Mouse (Mus musculus): ENCODE measurements around the gene Edil3. TPM values are rescaled to one million over a fixed set of nuclear protein-coding genes. Genes with fewer than 3 reads are reported as not detected.

Edil3 gene
- 1 to 10 TPM; 1.9 to 2.9 TPM for total RNA-seq (2021)
- long read RNA-seq, experiment 1, partial matches to known transcripts, result 0 of 1 reads
- long read RNA-seq, experiment 1, other reads (novel, unspliced or antisense), result 1 of 1 reads
- long read RNA-seq, experiment 2, full-length matches to known transcripts, result 1 of 1 reads
- long read RNA-seq, experiment 2, partial matches to known transcripts, result 0 of 1 reads
- long read RNA-seq, experiment 2, other reads (novel, unspliced or antisense), result 0 of 1 reads

DNA sequence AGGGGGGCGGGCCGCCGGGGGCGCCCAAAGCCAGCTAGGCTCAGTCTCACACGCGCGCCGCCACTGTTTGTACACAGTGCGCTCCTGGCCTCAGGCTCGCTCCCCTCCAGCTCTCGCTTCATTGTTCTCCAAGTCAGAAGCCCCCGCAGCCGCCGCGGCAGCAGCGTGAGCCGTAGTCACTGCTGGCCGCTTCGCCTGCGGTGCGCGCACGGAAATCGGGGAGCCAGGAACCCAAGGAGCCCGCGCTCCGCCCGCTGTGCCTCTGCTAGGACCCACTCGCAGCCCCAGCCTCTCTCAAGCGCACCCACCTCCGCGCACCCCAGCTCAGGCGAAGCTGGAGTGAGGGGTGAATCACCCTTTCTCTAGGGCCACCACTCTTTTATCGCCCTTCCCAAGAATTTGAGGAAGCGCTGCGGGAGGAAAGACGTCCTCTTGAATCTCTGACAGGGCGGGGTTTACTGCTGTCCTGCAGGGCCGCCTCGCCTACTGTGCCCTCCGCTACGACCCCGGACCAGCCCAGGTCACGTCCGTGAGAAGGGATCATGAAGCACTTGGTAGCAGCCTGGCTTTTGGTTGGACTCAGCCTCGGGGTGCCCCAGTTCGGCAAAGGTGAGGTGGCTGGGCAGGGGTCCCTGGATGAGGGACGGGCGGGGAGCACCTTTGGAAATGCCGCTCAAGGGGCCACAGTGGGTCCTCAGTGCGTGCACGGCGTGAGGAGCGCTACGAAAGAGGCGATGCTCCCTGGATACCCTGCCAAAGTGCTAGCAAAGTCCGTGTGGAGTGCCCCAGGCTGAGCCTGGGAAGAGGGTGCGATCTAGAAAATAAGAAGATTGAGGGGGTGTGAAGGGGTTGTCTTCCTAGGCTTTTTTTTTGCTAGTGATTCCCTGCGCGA lies at the start of gene Edil3:
Gene Edil3, plus strand, starts transcription at position 33 of the 892 bp plus-strand sequence.
- DNase-seq, result peak; percentile 46

DNA sequence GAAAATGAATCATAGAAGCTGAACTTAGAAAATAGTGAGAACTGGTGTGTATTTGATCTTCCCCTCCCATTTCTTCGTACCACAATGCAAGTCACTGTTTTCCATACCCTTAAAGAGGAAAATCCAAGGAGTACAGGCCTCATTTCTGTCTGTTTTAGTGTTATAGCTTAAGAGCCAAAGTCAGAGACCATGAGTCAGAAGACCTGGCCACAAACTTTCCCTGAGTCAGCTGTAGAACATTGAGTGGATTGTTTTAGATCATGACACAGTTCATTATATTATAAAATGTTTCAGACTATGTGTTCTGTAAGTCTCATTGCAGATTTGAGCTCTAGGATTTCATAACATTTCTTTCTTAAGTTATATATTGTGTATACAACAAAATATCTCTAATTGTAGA lies 22.1 kb upstream of the Edil3 start:
- DNase-seq, result no peak

DNA sequence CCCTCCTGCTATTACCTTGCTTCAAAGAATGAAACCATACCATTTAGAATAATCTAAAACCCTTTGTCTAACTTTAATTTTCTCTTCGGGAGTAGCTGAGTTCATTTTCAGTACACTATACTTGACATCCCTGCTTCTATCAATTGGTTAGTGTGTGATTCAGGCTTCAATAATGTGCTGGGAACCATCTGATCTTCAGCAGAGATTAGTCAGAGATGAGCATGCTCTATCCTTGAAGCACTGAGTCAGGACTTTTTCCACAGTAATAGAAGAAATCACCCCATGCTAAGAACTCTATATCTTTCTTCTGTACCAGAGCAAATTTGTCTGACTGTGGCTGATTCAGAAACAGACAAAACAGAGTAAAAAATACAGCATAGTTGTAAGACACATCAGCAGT lies 20.3 kb upstream of the Edil3 start:
- DNase-seq, result no peak

DNA sequence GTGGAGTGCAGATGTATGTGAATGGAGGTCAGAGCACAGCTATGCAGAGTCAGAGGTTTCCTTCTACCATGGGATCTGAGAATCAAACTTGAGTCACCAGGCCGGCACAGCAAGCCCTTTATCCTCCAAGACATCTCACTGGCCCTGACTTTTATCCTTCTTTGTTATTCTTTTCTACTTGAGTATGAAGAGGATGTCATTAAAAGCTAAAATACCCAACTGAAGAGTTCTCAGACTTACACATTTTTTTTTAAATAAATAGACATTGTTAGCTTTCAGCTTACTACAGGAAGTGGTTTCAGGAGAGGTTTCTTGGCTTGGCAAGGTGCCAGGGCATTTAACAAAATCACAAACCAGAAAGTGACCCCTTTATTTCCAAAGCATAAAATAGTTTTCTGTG lies 15.4 kb upstream of the Edil3 start:
- no peak for DNase-seq

DNA sequence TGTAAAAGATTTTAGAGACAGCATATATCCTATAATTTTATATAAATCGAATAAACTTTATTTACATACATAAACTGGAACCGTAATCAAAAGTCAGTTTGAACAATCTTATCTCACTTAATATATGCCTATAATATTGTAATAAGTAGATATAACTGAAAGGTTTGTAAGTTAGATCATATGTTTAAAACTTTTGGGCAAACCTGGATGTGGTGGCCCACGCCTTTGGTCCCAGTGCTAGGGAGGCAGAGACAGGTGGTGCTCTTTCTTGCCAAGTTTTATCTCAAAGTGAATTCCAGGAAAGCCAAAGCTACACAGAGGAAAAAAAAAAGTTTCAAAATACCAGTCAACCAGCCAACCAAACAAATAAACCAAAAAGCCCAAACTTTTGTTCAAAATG lies 15.0 kb upstream of the Edil3 start:
- no peak for DNase-seq

DNA sequence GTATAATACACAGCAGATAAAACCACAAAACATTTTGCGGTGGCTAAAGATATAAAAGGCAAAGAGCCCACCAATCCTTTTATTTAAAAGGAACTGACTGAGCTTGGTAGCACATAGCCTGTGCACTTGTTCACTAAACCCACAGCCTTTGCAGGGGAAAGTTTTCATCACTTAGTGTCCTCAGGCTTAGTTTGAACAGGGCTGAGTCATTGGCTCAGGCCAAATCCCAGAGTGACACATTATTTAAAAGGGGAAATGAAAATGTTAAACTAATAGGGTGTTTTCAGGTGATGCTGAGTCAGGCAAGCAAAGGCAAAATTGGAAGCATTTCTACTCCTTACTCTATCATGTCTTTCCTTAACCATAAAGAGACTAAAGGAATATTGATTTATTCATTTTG lies 11.2 kb upstream of the Edil3 start:
- DNase-seq, result no peak

DNA sequence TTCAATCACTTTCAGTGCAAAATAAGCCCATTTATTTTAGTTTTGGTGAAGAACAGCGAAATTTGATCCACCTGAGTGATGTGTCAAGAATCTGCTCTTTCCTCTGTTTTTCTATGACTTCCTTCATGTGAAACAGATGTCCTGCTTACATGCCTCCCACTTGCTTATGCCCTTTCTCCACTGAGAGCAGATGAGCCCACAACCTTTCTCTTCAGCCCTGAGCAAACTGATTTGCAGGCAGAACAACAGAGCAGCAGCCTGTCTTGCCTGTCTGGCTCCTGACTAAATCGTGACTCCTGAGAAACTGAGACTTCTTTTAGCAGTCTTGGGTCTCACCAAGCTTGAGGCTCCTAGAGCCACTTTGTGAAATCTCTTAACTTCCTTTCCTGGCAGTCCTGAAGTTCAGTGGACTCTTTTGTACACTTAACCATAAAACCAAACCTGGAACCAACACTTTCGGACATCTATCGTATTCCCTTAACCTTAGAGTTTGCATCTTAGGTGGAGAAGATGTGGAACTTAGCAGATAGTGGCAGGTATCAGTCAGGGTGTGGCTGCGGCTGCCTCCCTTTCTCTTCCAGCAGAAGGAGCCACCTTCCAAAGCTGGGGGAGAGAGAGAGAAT lies 475 bp upstream of the Edil3 start:
- DNase-seq, result no peak

DNA sequence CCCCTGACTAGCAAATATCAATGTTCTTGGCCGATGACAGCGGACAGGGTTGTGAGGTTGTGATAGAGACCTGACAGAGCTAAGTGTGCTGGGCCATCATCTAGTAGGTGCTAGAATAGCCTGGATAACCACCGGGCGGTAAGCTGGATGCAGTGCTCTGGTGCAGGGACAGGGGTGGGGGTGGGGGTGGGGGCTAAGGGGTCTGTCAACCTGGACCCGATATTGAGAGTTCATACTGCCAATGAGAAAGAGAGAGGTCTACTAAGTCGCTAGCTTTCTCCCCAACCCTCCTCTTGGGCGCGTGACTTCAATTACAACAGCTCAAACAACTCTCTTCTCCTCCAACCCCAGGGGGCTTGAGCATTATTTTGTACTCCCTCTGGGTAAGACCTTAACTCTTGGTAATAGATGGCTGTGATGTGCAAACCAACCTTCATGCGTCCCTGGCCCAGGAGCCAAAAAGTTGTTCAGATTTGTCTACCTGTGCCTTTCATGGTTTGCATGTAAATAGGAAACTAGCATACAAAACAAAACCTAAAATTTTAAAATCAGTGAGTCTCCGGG lies 1.1 kb downstream of the Edil3 start:
- no peak for DNase-seq

DNA sequence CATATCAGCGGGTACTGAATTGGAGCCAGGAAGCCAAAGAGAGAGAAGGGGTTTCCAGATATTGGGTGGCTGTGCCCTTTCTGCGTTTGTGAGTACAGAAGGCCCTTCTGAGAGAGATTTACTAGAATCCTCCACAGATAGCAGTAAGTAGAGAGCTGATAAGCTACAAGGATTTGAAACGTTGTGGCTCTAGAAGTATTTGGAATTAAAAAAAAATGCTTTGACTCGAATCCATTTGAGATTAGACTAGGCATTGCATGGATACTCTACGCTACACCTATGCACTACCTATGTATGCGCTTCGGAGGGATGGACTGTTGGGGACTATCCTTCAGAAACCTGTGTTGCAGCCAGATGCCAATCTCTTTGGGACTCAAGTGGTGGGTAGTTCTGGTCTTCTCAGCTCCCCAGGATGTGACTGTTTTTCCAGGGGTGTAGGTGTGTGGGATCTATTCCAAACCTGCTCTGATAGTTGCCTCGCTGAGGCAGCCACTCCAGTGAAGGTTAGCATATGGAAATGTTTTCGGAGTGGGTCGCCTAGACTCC lies 1.8 kb downstream of the Edil3 start:
- no peak for DNase-seq

DNA sequence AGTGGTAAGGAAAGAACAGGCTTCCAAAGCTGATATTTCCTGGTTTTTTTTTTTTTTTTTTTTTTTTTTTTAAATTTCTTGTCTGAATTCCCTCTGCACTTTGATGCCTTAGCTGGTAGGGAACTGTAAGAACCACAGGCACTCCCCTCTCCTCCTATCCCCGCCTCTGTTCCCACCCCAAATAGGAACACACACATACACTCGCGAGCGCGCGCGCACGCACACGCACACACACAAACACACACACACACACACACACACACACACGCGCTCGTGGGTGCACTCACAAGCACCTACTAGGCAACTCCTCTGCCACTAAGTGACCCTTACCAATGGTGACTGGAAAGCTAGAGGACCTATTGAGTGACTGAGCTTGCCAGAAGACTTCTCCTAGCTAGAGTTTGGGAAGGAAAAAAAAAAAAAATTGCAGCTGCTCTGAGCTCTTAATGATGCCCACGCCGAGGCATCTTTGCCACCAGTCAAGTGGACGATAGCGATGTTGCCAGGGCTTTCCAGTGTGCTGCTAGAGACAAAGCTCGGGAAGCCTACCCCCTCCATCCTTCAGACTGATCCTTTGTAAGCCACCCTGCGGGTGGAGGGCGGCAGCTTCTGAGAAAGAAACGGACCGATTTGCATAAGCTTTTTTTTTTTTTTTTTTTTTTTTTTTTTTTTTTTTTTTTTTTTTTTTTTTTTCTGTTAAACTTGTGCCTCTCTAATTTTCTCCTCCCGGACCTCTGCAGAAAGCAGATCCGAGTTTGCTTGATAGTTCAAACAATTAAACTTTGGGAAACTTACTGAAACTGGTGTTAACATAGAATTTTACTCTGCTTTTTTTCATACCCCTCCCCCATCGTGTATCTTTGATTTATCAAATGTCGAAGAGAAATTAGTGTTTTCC lies 2.5 kb downstream of the Edil3 start:
- peak; percentile 16 for DNase-seq

DNA sequence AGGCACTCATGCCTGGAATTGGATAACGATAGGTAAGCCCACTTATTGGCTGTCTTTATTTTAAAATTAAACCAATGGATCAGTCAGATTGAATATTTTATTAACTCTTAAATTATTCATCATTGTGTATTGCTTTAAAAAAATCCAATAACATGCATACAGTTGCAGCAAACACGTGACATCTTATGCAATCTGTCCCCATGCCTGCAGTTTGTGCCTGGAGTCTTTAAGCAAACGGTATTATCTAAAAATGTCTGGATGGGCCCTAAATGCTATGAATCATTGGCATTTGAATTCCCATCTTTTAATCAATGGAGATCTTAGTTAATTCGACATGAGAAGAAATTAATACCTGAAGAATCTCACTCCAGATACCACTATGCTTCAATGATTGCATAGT lies 3.2 kb downstream of the Edil3 start:
- no peak for DNase-seq

DNA sequence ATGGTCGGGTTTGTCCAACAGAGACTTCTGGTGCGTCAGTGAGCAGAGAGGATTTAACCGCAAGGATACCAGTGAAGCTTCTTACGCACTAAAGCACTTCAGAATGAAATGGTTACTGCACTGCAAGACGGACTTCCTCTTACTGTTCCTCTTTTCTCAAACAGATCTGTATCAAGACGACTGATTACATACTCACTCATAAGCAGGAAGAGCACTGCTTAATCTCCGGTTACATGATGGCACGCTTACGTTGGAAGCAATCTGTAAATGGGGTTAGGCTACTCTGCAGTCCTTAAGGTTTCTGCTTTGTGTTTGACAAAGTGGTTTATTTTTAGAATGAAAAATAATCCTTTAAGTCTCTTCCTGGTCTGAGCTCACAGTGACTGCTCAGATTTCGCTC lies 7.1 kb downstream of the Edil3 start:
- DNase-seq, result no peak

DNA sequence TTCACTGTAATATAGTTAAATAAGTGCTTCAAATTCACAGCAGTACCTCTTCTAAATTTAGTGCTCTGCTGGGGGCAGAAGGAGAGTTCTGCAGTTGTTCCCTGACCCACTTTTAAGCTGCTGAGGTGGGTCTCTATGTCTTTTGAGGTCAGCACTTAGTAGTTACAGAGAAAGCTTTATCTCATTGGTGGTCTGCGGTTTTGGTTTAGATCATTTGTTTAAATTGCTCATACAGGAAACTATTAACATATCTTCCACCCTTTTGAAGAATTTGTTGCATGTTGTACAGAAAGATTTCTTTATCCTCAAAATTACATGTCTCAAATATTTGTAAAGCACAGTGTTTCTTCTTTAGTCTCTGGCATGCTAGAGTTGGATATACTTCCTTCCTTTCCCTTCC lies 12.5 kb downstream of the Edil3 start:
- no peak for DNase-seq

DNA sequence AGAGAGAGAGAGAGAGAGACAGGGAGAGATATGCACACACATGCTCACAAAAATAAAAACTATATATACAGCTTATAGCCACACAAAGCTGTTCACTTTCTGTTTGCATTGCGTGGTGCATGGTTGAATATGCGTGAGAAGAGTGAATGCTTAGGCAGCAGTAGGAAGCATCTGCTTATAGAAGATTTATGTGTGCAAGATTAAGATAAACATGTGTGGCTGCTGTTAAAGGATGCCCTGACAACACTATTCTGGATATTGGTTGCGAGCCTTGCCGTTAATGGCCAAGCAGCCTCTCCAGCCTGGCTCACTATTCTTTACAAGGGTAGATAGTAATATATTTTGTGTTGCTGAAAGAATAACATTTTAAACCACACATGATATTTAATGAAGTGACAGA lies 28.5 kb downstream of the Edil3 start:
- DNase-seq, result no peak

DNA sequence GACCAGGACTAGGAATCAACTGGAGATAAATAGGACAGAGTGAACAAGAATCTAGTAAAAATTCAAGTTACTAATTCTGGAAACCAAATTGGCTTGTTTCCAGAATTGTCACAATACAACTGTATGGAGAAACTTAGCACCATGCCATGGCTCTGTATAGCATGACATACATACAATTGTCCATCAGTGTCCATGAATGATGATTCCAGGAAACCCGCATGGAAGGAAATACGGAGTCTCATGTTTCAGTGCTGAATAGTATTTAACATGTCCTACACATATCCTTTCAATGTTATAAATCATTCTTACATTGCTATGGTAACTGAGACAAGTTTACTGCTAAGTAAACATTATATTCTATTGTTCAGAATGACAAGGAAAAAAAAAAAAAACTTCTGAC lies 58.7 kb downstream of the Edil3 start:
- DNase-seq, result no peak

DNA sequence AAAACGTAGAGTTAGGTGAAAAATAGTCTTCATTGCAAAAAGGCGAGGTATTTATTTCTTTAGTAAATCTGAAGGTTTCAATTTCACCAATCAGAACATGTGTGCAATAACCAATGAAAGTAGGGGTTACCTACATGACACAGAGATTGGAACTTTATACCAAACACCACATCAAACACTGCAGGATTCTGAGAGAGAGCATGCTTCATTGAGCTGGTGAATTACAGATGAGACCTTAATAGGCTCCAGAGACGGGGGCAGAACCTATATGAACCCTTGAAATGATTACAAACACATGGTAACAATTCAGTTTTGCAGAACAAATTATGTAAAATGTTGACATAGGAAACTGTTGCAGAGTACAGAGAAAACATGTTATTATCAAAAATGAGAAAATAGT lies 69.5 kb downstream of the Edil3 start:
- DNase-seq, result no peak

DNA sequence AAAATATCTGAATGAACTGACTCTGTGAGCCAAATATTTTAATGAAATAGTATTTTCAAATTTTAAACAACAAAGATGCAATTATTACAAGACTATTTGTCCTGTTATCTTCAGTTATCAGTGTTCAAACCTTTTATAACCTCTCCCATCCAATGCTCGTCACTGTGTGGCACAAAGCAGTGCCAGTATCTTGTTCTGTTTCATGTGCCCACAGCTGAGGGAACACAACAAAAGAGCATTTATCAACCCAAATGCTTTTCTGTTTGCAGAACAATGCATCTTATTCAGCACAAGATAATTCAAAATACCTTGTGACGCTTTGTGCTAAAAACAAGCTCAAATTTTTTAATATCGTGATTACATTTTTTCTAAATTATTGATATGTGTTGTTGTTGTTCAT lies 78.8 kb downstream of the Edil3 start:
- no peak for DNase-seq

DNA sequence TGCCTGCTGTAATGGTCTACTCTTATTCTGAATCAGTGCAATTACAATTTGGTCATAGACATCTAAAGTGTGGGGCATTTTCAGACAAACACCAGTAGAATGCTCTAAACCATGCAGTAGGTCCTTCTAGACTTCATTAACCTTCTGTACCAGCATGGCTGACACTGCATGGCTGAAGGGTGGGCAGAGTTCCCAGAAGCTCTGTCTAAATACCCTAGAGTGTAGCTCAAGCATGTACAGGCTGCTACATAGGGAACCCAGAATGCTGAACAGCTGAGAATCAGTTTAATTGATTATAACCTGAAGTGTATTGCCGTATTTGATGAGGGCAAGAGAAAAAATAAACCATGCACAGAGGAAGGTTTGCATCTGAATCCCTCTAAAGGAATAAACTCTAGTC lies 86.1 kb downstream of the Edil3 start:
- DNase-seq, result no peak

DNA sequence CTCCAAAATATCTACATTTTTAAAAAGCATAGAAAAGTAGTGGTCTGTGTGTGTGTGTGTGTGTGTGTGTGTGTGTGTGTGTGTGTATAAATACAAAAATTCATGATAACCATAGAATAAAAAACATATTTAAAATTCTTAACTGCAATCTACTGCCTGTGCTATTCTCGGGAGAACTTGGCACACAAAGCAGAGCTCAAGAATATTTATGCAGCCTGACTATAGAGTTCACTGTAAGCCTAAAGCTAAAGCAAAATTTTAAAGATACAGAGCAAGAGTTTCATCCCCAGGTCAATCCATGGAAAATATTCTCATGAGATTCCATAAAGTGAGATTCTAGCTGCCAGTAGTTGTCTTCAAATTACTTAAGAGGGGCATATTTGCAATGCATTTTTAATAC lies 86.9 kb downstream of the Edil3 start:
- DNase-seq, result no peak

DNA sequence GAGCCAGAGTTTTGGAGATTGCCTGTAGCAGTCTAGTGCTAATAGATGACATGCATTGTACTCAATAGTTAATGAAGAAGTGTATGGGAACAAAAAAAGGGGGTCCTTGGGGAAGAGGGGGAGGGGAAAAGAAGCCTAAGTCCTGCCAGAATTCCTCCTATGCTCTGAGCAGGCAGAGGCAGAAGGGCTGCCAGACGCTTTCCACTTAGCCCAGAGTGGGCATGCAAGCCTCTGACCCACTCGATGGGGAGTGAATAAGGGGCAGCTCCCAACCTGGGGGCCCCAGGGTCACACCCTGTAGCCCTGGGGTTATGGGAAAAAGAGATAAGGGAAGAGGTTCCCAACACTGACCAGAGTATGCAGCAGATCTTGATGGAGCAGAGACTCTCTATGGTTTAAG lies 95.2 kb downstream of the Edil3 start:
- DNase-seq, result no peak

DNA sequence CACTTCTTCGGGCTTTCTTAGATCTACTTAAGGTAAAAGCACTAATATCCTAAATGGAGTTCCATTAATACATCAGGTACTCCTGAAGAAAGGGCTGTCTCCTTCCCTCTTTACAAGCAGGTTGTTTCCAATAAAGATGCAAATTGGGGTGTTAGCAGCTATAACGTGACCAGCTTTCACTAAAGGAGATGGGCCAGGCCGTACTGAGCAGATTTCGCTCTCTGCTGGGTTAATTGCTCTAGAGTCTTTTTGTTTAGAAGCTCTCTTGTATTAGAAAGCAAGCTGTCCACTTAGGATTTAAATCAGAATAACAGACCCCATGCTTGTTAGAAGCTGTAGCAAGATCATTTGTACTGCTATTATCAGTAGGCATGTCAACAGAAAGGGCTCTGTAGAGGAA lies 108.4 kb downstream of the Edil3 start:
- no peak for DNase-seq

DNA sequence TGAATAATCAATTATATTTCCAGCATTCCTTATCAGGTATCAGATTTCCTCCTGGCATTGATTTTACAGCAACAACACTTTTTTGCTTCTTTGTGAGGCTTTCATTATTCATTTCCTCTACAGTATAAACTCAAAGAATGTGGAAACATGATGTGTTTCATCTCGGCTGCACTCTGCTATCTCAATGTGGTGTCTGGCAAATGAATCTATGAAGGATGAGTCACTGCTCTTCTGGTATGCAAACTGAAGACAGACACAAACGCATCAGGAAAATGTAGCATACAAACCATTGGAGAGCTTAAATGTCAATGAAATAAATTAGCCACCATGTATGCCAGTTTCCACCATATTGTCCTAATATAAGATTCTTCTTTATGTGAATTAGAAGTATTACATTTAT lies 117.3 kb downstream of the Edil3 start:
- no peak for DNase-seq

Measured in adrenal gland, postnatal 10 days (tissue).